Mouse (Mus musculus) liver, adult 2 months (tissue): ENCODE results near the gene Hpcal1.

Experiments
- CTCF ChIP-seq: fragments of 200-500 bp; IDR thresholded peaks from 2 replicates; pipeline ENCODE4 v1.5.1; 2011; ENCODE audit warnings: low read depth, low read length, control low read depth
- POLR2A ChIP-seq: fragments of 200-500 bp; IDR thresholded peaks from 2 replicates; pipeline ENCODE4 v1.6.1; 2011; ENCODE audit warnings: low read length, control low read depth; ENCODE audit not compliant: insufficient read depth; ENCODE audit errors: extremely low read depth

DNA sequence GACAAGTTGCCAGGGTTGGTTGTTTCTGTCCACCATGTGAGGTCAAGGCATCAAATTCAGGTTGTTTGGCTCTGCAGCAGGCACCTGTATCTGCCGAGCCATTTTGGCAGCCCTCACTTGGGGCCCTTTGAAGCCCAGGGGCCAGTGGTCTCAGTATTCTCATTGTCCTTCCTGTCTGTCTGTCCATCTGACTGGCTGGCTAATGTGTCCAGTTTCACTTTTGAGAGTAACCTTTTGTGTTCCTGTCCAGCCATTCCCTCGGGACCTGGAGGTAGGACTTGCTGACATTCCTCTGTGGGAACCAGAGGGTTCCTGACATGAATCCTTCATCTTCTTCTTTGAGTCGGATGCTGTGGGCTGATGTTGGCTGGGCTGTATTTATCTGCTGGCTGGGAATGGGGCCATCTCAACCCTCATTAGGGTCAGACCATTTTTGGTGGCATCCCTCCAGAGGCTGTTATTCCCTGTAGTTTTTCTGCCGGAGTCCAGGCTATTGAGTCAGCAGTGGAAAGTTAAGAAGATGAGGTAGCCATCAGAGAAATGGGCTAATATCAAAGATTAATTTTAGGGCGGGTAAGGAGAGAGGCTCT lies 10.6 kb downstream of the Hpcal1 start:
- TF ChIP-seq CTCF (no peak), POLR2A (no peak)
